Mouse (Mus musculus) lung, postnatal 0 days (tissue): ENCODE data around the gene Sco1.

Experiments
- CTCF ChIP-seq: IDR thresholded peaks from 2 replicates; pipeline ENCODE4 v1.5.1; 2016; ENCODE audit warnings: antibody characterized with exemption, mild to moderate bottlenecking
- EP300 ChIP-seq: IDR thresholded peaks from 2 replicates; pipeline ENCODE4 v1.6.1; 2016; ENCODE audit warnings: antibody characterized with exemption, mild to moderate bottlenecking, control low read depth

- TF ChIP-seq CTCF (peak; percentile 72), EP300 (no peak)
These were observed 47.7 kb downstream of the Sco1 start for GRCm38 (mm10) chr11:67100169-67100568.
